Mouse (Mus musculus): ENCODE results near the gene Cep152. TPM values are rescaled to one million over a fixed set of nuclear protein-coding genes. Genes with fewer than 3 reads are reported as not detected.

Cep152 gene
- polyA plus RNA-seq, 1 experiment from 2014 or later = 2.8 TPM

DNA sequence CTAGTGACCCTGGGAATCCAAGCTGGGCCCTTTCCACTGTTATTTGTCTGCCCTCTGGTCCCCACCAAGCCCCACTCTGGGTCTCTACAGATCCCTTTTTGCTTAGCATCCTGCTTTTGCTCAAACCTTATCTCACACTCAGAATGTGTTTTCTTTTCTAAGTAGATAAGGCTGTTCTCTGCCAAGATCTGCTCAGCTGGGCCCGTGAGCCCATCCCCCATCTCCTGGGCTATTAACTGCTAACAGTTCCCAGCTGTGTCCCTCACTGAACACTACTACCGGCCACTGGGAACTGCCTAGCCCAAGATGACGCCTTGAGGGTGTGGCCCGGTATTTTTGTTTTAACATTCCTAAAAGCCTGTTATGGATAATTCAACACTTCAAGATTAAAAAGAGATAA, 108.3 kb downstream of the Cep152 start:
- H3K4me3 ChIP-seq (replicated peaks; ENCODE audit: low read length) = no peak overlapping the region
- H3K9me3 ChIP-seq (ENCODE audit: control insufficient read depth, low read length) = no peaks in the 10 kb centered on the region
- no peak overlapping the region for H3K4me2 ChIP-seq (replicated peaks)
- WGBS = 26% methylated on average over 4 of the region's 4 CpGs
- no peaks in the 10 kb centered on the region for H3K36me3 ChIP-seq (replicated peaks; ENCODE audit: control insufficient read depth, insufficient read depth)
- no peak overlapping the region for H3K9ac ChIP-seq
- no peaks in the 10 kb centered on the region for H3K4me1 ChIP-seq (replicated peaks; ENCODE audit: control insufficient read depth, insufficient read depth, low read length)
- ATAC-seq (ENCODE audit: low FRiP score) (no peak; the same call in 1 of the 2 replicates), DNase-seq (ENCODE audit: low spot score) (peak; percentile 32)
- H3K27me3 ChIP-seq (ENCODE audit: control insufficient read depth, insufficient read depth, low read length) = no peaks in the 10 kb centered on the region
- H3K27ac ChIP-seq = no peak overlapping the region

DNA sequence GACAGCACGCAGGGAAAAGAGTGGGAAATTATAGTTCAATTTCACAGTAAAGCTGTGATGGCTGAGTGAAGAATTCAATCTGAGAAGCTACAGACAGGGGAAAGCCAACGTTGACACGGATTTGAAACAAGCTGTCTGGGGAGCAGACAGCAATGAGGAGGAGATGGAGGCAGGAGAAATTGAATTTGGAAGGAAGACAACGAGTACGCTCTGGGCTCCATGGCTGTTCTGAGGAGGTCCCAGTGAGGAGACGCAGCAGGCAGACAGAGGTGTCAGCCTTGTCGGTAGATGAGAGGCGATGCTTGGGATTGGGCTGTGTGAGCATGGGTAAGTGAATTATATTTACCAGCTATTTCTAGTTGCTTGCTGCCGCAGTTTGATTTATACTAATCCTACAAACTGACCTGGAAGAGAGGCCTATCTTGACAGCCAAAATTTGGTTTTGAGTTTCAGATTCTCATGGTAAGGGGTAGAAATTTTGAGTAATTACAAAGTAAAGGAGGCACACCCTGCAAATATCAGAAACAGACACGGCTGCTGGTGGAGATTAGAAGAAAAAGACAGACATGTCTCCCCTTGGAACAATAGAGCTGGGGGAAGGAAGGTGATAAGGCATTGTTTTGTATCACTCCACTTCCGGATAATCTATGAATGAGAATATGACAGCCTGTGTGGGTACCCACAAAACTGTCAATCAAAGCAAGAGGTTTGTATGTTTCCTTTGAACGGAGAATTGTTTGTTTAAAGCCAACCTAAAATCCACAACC, 109.4 kb downstream of the Cep152 start:
- DNase-seq (ENCODE audit: low spot score) = no peak

DNA sequence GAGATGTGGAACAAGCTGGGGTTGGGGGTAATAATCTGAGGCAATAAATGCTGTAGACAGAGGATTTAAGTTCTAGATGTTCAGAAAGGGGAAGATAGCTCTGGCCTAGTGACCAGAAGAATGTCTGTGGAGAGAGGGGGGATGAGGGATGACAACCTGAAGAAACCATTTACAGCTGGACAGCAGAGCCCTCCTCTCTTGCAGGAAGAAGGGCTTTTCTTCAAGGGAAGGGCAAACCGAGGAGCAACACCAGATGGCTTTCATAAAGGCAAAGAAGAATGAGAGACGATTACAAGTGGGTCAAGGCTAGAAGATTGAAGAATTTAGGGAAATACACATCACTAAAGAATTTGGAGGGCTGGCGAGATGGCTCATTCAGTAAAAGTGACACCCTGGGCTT, 110.5 kb downstream of the Cep152 start:
- Histone ChIP-seq H3K36me3 (replicated peaks; ENCODE audit: control insufficient read depth, insufficient read depth) (no peaks in the 10 kb centered on the region), H3K27ac (no peak overlapping the region), H3K4me3 (replicated peaks; ENCODE audit: low read length) (no peak overlapping the region), H3K27me3 (ENCODE audit: control insufficient read depth, insufficient read depth, low read length) (no peaks in the 10 kb centered on the region), H3K4me1 (replicated peaks; ENCODE audit: control insufficient read depth, insufficient read depth, low read length) (no peaks in the 10 kb centered on the region), H3K9me3 (ENCODE audit: control insufficient read depth, low read length) (no peaks in the 10 kb centered on the region), H3K4me2 (replicated peaks) (no peak overlapping the region), H3K9ac (no peak overlapping the region)
- WGBS = 87% methylated on average over 3 of the region's 3 CpGs
- ATAC-seq (ENCODE audit: low FRiP score) (no peak), DNase-seq (ENCODE audit: low spot score) (no peak)

More for the DNA sequence above, 109.4 kb downstream of the Cep152 start:
- no peak overlapping the region for H3K27ac ChIP-seq
- H3K4me2 ChIP-seq (replicated peaks) = no peak overlapping the region
- no peak overlapping the region for H3K9ac ChIP-seq
- no peaks in the 10 kb centered on the region for H3K27me3 ChIP-seq (ENCODE audit: control insufficient read depth, insufficient read depth, low read length)
- H3K9me3 ChIP-seq (ENCODE audit: control insufficient read depth, low read length) = no peaks in the 10 kb centered on the region
- 66% methylated on average over 12 of the region's 12 CpGs for WGBS
- H3K4me3 ChIP-seq (replicated peaks; ENCODE audit: low read length) = no peak overlapping the region
- no peaks in the 10 kb centered on the region for H3K4me1 ChIP-seq (replicated peaks; ENCODE audit: control insufficient read depth, insufficient read depth, low read length)
- no peaks in the 10 kb centered on the region for H3K36me3 ChIP-seq (replicated peaks; ENCODE audit: control insufficient read depth, insufficient read depth)
- ATAC-seq (ENCODE audit: low FRiP score) = no peak

Other genes starting within 250 kb of the Cep152 start
- not detected in 2 replicates for gene Gm9913, start 120.0 kb downstream of the Cep152 start, polyA plus RNA-seq (2014; fragmentation: Nextera tagmentation; extraction: Ambion mirVana)
- gene Fbn1, start 117.1 kb downstream of the Cep152 start, polyA plus RNA-seq (2014; fragmentation: Nextera tagmentation; extraction: Ambion mirVana) = 5.4 and 6.7 TPM in 2 replicates
- gene Eid1, start 48.0 kb upstream of the Cep152 start, polyA plus RNA-seq (2014; fragmentation: Nextera tagmentation; extraction: Ambion mirVana) = 552 and 600 TPM in 2 replicates
- 3.3 and 3.8 TPM in 2 replicates for gene Shc4, start 99.0 kb upstream of the Cep152 start, polyA plus RNA-seq (2014; fragmentation: Nextera tagmentation; extraction: Ambion mirVana)
- gene Secisbp2l, start 157.8 kb upstream of the Cep152 start, polyA plus RNA-seq (2014; fragmentation: Nextera tagmentation; extraction: Ambion mirVana) = 36.5 and 37.2 TPM in 2 replicates
- 32.0 and 36.2 TPM in 2 replicates for gene Galk2, start 234.0 kb upstream of the Cep152 start, polyA plus RNA-seq (2014; fragmentation: Nextera tagmentation; extraction: Ambion mirVana)
- gene Cops2, start 234.0 kb upstream of the Cep152 start, polyA plus RNA-seq (2014; fragmentation: Nextera tagmentation; extraction: Ambion mirVana) = 69.2 and 74.0 TPM in 2 replicates

Measured in hindbrain, embryonic 14.5 days (tissue).